Mouse (Mus musculus): ENCODE data around the gene Ttc5.
"Not testable (repeated sequence)": the region's sequence is repeated elsewhere in the genome, so short reads cannot be mapped to it uniquely, and the experiment has no call there.

Ttc5 gene

GRCm38 (mm10) chr14:50771342-50771741 is 14.0 kb downstream of the Ttc5 start:
- DNase-seq (ENCODE audit: low spot score in 2 of 2) = no peak

- DNase-seq (ENCODE audit: low spot score in 2 of 2) = no peak
Observed at GRCm38 (mm10) chr14:50765736-50766135, 19.6 kb downstream of the Ttc5 start.

- no peak for DNase-seq (ENCODE audit: low spot score in 2 of 2)
Observed at GRCm38 (mm10) chr14:50758416-50759085, 26.8 kb downstream of the Ttc5 start.

- no peak for DNase-seq (ENCODE audit: low spot score in 2 of 2)
Observed at GRCm38 (mm10) chr14:50744994-50745393, 40.3 kb downstream of the Ttc5 start, which contains the start of gene Olfr749. TSS of gene Olfr749 (minus strand) at chr14:50745094.

- no peak for DNase-seq (ENCODE audit: low spot score in 2 of 2)
Observed at GRCm38 (mm10) chr14:50741584-50741983, 43.7 kb downstream of the Ttc5 start.

GRCm38 (mm10) chr14:50740334-50740733 is 45.0 kb downstream of the Ttc5 start:
- no peak for DNase-seq (ENCODE audit: low spot score in 2 of 2)

GRCm38 (mm10) chr14:50722371-50722770 is 62.9 kb downstream of the Ttc5 start:
- not testable (repeated sequence) for DNase-seq (ENCODE audit: low spot score in 2 of 2)

- DNase-seq (ENCODE audit: low spot score in 2 of 2) = not testable (repeated sequence)
Observed at GRCm38 (mm10) chr14:50719875-50720274, 65.4 kb downstream of the Ttc5 start.
